Mouse (Mus musculus) cerebellum, adult 2 months (tissue): ENCODE data around the gene Poldip3. TPM values are rescaled to one million over a fixed set of nuclear protein-coding genes. Genes with fewer than 3 reads are reported as not detected.
A peak's percentile ranks its signal among the peaks of the same experiment; 100 is the strongest.

ENCODE experiments used
- DNase-seq, 2 experiments: peaks; one replicate each; pipeline ENCODE4 v3.0.0; 2021
- H3K27ac ChIP-seq: fragments of 200-500 bp; 2 replicates; pipeline ENCODE4 v1.5.1; 2012; ENCODE audit warnings: low read length, control low read depth, inconsistent platforms; ENCODE audit not compliant: insufficient read depth
- H3K27me3 ChIP-seq: fragments of 200-500 bp; 2 replicates; pipeline ENCODE4 v1.6.1; 2012; ENCODE audit warnings: inconsistent platforms, mild to moderate bottlenecking, low read length, moderate library complexity; ENCODE audit not compliant: control insufficient read depth, insufficient read depth
- H3K4me1 ChIP-seq: fragments of 200-500 bp; 2 replicates; pipeline ENCODE4 v1.6.1; 2011; ENCODE audit warnings: low read length; ENCODE audit not compliant: control insufficient read depth, insufficient read depth
- H3K4me3 ChIP-seq: fragments of 200-500 bp; replicated peaks from 2 replicates; pipeline ENCODE3; 2011; ENCODE audit warnings: mild to moderate bottlenecking, low read depth, low read length, control low read depth; ENCODE audit not compliant: insufficient read depth
- CTCF ChIP-seq: fragments of 200-500 bp; IDR thresholded peaks from 2 replicates; pipeline ENCODE4 v1.5.1; 2011; ENCODE audit warnings: low read depth, mild to moderate bottlenecking, control low read depth, low read length, moderate library complexity, borderline replicate concordance; ENCODE audit not compliant: insufficient read depth
- POLR2A ChIP-seq: fragments of 200-500 bp; IDR thresholded peaks from 2 replicates; pipeline ENCODE4 v1.6.1; 2011; ENCODE audit warnings: low read length, control low read depth, borderline replicate concordance; ENCODE audit not compliant: insufficient read depth
- WGBS: fragments of 180-500 bp; shearing (Covaris S2); methylation state at CpG from one replicate; pipeline ENCODE4 v1.1.7; 2018; 5-methylcytosine and 5-hydroxymethylcytosine counted together
- polyA plus RNA-seq: library from polyadenylated mRNA; depleted of rRNA; stranded (reverse); fragments of >200 nt; gene quantifications from 2 replicates; pipeline ENCODE4 v1.2.3, GENCODE M21; 2012

Gene Poldip3
- polyA plus RNA-seq, 1 experiment, result 73.3 TPM

DNA sequence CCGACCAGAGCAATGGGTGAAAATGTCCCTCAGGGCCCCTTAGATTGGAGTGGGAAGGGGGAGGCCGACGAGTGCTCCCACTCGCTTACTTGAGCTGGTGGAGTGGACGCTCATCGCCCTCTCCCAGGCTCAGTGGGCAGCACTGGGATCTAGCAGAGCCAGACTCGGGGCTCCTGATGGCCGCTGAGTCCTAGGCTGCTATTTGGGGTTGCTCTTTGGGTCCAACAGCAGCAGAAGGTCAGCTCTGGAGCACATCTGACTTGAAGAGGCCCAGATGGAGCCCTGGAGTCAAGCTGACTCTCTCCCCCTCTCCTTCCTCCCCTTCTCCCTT lies 48.9 kb downstream of the Poldip3 start:
- H3K4me1 ChIP-seq, result no peaks in the 10 kb centered on the region
- no peak for DNase-seq
- 1% methylated on average over 8 of the region's 8 CpGs for WGBS
- no peak for TF ChIP-seq CTCF
- no peak for TF ChIP-seq POLR2A
- H3K4me3 ChIP-seq, result peak overlapping the region; percentile 48
- H3K27ac ChIP-seq, result no peak overlapping the region
- no peaks in the 10 kb centered on the region for H3K27me3 ChIP-seq

- H3K4me1 ChIP-seq, result no peaks in the 10 kb centered on the region
- 10% methylated on average over 31 of the region's 31 CpGs for WGBS
- H3K4me3 ChIP-seq, result peak overlapping the region; percentile 48
- TF ChIP-seq POLR2A, result no peak
- TF ChIP-seq CTCF, result no peak
- DNase-seq, result peak; percentile 37
- no peak overlapping the region for H3K27ac ChIP-seq
- no peaks in the 10 kb centered on the region for H3K27me3 ChIP-seq
These were observed 49.5 kb downstream of the Poldip3 start for GRCm38 (mm10) chr15:83099533-83100331.

DNA sequence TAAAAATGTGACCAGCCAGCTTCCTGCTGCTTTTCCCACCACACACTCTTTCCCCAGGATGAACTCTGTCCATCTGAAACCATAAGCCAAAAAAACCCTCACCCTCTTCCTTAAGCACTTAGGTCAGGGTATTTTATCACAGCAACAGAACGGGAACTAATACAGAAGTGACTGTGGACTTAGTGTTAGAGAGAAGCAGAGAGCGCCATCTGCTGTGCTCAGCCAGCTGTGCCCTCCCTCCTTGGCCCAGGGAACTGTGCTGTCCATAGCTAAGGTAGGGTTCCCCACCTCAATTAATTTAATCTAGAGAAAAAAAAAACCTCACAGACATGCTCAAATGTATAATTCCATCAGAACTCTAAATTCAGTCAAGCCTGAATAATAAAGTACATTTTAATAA lies 53.2 kb downstream of the Poldip3 start:
- H3K27me3 ChIP-seq, result no peaks in the 10 kb centered on the region
- H3K4me1 ChIP-seq, result no peaks in the 10 kb centered on the region
- 44% methylated on average over 2 of the region's 2 CpGs for WGBS
- no peak overlapping the region for H3K27ac ChIP-seq
- DNase-seq, result no peak
- no peak for TF ChIP-seq POLR2A
- no peak for TF ChIP-seq CTCF
- H3K4me3 ChIP-seq, result no peak overlapping the region

DNA sequence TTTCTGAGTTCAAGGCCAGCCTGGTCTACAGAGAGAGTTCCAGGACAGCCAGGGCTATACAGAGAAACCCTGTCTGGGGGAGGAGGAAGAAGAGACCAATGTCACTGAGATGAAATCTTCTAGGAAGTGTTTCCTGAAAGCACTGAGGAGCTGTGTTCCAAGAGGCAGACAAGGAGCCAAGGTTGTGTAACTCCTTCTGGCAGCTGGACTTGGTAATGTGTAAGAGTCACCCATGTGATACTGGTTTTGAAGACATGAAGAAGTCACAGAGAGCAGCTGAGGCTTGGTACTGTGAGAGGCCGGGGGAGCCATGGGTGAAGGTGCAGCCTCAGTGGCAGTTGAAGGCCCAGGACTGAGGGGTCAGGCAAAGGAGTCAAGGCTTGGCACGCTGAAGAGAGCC lies 55.5 kb downstream of the Poldip3 start:
- Histone ChIP-seq H3K4me1 (no peaks in the 10 kb centered on the region), H3K4me3 (no peak overlapping the region), H3K27ac (no peak overlapping the region), H3K27me3 (no peaks in the 10 kb centered on the region)
- 81% methylated on average over 2 of the region's 2 CpGs for WGBS
- no peak for DNase-seq
- TF ChIP-seq CTCF (no peak), POLR2A (no peak)

- 63% methylated on average over 3 of the region's 3 CpGs for WGBS
- no peak for DNase-seq
- Histone ChIP-seq H3K4me1 (no peaks in the 10 kb centered on the region), H3K27ac (no peak overlapping the region), H3K27me3 (no peaks in the 10 kb centered on the region; the same call in 1 of the 2 replicates), H3K4me3 (no peak overlapping the region)
- no peak for TF ChIP-seq POLR2A
- TF ChIP-seq CTCF, result no peak
These were observed 58.3 kb downstream of the Poldip3 start for GRCm38 (mm10) chr15:83090874-83091273.

- no peak for TF ChIP-seq POLR2A
- no peak for TF ChIP-seq CTCF
- 10% methylated on average over 7 of the region's 7 CpGs for whole genome bisulfite sequencing
- Histone ChIP-seq H3K27me3 (no peaks in the 10 kb centered on the region; the same call in 1 of the 2 replicates), H3K27ac (no peak within 1 kb of the TSS), H3K4me1 (no peaks in the 10 kb centered on the region), H3K4me3 (no peak within 1 kb of the TSS)
- no peak for DNase-seq
These were observed 59.9 kb downstream of the Poldip3 start, which contains the start of gene Serhl for GRCm38 (mm10) chr15:83089429-83089605. TSS of gene Serhl (plus strand) at chr15:83089506.

GRCm38 (mm10) chr15:83088495-83089428 lies 60.4 kb downstream of the Poldip3 start:
- Histone ChIP-seq H3K27me3 (no peaks in the 10 kb centered on the region; the same call in 1 of the 2 replicates), H3K4me1 (no peaks in the 10 kb centered on the region), H3K27ac (no peak overlapping the region), H3K4me3 (no peak overlapping the region)
- TF ChIP-seq POLR2A (no peak), CTCF (no peak)
- WGBS, result 9% methylated on average over 27 of the region's 27 CpGs
- DNase-seq, result peak in 1 of 2 experiments; percentile 11

GRCm38 (mm10) chr15:83086636-83087328 lies 62.4 kb downstream of the Poldip3 start:
- no peaks in the 10 kb centered on the region for H3K4me1 ChIP-seq
- TF ChIP-seq POLR2A, result no peak
- no peak for TF ChIP-seq CTCF
- WGBS, result 92% methylated on average over 13 of the region's 13 CpGs
- H3K4me3 ChIP-seq, result no peak overlapping the region
- DNase-seq, result no peak
- H3K27ac ChIP-seq, result no peak overlapping the region
- H3K27me3 ChIP-seq, result no peaks in the 10 kb centered on the region; the same call in 1 of the 2 replicates
